Comparison of ENCODE assay signal across 13 mouse cellular contexts in genomic region chr13:32465787-32466186, GRCm38 (mm10).
DNase-seq lines count a peak whose midpoint lies in the region.
"Had no signal": no experiment of that assay in that cellular context is flagged by ENCODE, and none has a peak within 500 bp of the region (broad histone marks: within the 10 kb centered on the region; RNA-seq: fewer than 3 reads in every experiment).

No protein-coding gene starts in this region.

- DNase-seq in adrenal gland, postnatal 14 days, result peak; percentile 13
- DNase-seq in adrenal gland, adult 8-10 months, result no peak
- DNase-seq in kidney, adult 9 months, result peak; percentile 36
- DNase-seq in kidney, postnatal 10 days, result no peak
- DNase-seq in brain, adult 2 months (ENCODE audit: low read depth, low spot score), result peak; percentile 9
- peak; percentile 6 to 46 for DNase-seq in kidney, postnatal 25 days
- no peak for DNase-seq in urinary bladder, postnatal 36 days (ENCODE audit: low spot score in 2 of 2)
- no peak for DNase-seq in urinary bladder, postnatal 25 days (ENCODE audit: low spot score)
- DNase-seq: cerebellum, adult 11-12 months; gastrocnemius, postnatal 10 days; lung, postnatal 10 days; retina, postnatal 1 day; spleen, adult 18-20 months had no signal

Comparison
In these comparisons a context has a peak if more than half of its experiments do, and no peak if none do; other contexts are left out.
1. DNase-seq: peak in adrenal gland, postnatal 14 days (single experiment), kidney, adult 9 months (single experiment), brain, adult 2 months (single experiment) and kidney, postnatal 25 days (2 of 2); none in adrenal gland, adult 8-10 months (single experiment), kidney, postnatal 10 days (single experiment), urinary bladder, postnatal 36 days (0 of 2) and urinary bladder, postnatal 25 days (single experiment).